Mouse (Mus musculus) mesoderm, embryonic 11.5 days (tissue): ENCODE measurements around the gene Fndc3a.
A peak's percentile ranks its signal among the peaks of the same experiment; 100 is the strongest.

ENCODE experiments used
- DNase-seq: peaks from one replicate; pipeline ENCODE4 v3.0.0-alpha.2; 2012; ENCODE audit warnings: low read depth, low spot score

Gene Fndc3a

DNA sequence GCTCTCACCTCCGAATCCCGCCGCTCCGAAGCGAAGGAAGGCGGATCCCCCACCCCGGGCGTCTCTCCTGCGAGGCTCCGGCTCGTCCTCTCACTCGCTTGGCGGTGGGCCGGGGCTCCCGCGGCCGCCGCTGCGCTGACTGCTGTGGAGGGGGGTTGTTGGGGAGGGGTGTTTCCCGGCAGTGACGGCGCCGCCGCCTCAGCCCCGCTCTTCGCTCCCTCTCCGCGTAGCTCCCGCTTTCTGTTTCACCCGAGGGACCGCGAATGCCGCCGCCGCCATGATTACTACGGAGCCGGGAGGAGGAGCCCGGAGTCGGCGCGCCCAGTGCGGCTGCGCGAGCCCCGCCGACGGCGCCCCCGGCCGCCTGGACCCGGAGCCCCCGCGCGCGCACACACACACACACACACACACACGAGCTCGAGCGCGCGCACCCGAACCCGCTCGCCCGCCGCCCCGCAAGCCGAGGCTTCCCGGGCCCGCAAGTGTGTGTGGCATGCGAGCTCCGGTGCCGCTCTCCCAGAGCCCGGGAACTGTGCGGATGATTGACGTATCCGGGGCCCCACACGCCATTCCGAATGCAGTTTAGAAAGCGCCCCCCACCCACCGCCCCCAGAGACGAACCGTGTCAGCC lies at the start of gene Fndc3a:
Gene Fndc3a (minus strand): TSS at position 294 of the 631 bp plus-strand sequence.
- peak; percentile 78 for DNase-seq

DNA sequence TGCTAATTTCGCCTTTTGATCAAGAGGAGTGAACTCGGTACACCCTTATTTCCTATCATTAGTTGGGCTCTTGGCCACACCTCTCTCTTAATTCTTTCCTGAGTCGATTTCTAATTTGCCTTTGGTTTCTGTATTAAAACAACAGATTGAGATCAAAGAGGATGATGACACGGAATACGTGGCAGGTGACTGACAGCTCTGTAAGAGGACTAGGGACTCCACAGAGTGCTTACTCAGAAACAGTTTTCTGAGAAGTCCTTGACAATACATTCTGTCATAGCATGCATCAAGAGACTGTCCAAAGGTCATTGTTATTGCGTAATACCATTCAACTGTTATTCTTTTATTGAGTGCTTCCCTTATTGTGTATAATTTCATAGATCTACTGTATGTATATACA lies 43.1 kb upstream of the Fndc3a start:
- DNase-seq, result no peak

DNA sequence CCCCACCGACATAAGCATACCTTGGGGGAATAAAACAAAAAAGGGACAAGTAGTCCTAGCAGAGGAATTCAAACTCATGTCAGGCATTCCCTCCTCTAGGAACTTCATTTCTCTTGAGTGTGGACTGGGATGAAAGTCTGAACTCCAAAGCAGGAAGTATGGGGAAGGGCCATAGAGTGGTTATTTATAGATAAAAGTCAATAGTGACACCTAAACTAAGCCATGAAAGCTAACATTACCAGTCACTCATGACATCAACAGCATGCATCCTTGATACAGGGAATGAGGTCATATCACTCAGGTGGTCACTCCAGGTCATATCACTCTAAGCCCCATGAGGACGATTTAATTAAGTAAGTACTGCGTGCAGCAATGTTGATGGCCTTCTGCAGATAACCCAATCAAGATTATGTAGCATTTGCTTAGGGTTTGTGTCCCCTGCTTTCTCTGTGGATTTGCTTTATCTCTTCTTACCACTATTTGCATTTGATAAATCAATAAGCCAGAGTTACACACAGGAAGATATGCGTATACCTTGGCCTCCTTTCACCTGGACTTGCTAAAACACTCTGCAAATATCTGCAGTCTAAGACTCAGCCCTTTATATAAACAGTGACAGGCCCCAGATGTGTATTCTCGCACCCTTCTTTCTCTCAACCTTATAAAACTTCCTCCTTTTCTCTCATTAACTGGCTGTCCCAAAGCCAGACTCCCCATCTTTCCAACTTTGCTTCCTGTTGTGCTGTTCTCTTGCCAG lies 40.8 kb upstream of the Fndc3a start:
- no peak for DNase-seq

DNA sequence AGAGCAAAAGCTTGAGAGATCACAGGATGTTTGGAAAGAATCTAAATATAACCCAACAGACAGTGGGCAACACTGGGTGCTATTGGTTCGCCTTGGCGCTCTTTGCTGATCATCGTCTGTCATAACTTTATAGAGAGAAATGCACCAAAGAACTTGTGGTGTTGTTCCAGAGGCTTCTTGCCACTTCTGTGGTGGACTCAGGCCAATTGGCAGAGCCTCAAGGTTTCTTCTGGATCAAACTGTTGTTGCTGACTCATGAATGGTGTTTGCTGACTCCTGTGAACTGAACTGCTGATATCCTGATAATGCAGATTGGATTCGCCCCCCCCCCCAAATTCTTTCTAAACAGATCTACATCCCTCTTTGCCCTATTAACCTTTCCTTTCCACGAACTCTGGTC lies 38.5 kb upstream of the Fndc3a start:
- no peak for DNase-seq

DNA sequence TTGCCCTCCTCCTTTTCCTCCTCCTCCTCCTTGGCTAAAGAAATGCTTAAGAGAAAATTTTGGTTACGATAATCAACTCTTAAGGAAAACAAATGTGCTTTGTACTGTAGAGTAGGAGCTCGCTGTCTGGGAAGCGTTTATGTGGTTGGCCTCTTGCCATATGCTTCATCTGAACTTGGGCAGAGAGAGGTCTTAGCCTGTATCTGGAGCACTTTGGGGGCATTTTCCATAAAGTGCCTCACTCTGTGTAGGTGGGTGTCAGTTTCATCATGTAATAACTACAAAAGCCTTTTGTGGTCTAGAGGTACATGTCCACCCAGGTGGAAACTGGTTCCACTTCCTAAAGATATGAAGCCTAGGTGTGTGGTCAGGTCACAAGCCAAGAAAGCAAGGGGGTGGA lies 31.9 kb upstream of the Fndc3a start:
- no peak for DNase-seq

DNA sequence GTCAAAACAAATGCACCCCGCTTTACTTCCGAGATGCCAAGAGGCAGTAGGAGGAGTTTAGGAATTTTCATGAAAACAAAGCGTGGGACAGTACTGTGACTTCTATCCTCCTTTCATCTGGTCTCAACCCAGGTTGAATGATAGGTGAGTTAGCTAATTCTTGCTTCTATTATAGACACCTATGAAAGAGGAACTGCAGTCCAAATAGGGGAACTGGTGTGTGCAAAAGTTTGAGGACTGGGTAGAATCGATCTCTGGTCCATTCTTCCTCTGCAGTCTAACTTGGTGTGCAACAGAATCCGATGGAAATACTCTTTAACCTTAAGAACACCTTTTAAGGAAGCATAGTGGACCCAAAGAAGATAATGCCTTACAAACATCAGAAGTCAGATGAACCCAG lies 30.5 kb upstream of the Fndc3a start:
- no peak for DNase-seq

DNA sequence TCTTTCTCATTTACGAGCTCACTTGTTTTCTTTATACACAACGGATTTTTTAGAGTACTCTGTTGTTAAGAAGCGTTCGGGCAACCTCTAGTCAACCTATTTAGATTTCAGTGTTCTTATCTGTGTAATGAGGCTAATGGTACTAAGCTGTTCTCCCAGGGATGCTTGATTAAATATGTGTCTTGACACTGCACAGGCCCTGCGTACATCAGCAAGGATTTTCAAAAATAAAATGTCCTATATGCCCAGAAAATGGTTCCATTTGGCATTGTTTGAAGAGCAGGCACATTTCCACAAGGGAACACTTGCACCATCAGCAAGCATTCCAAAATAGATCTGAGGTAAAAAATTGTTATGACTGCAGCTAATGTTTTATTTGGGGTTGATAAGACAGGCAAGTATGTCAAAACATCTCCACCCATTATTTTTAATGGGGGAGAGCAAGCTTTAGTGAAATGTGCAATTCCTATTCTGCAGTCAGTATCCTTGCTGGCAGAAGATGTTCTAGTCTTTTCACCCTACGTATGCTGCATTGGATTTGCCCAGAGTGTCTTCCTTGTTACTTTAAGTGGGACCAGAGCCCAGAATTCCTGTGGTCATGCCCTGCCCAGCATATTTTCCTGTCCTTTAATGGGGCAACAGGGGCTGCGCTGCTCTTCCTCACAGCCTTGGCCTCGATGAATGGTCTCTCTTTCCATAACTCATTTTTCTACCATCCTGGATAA lies 29.8 kb upstream of the Fndc3a start:
- DNase-seq, result no peak

DNA sequence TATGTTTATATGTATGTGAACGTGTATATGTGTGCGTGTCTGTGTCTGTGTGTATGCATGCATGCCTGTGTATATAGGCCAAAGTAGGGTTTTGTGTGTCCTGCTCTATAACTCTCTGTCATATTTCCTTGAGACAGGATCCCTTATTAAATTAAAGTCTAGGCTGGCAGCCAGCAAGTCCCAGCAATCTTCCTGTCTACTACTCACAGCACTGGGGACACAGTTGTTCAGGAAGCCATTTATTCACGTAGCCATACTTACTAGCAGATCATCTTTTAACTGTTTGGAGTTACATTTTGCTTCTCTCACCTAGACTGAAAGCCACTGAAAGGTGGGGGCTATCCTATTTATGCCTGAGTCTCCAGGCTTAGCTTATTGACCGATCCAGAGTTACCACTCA lies 29.0 kb upstream of the Fndc3a start:
- no peak for DNase-seq

DNA sequence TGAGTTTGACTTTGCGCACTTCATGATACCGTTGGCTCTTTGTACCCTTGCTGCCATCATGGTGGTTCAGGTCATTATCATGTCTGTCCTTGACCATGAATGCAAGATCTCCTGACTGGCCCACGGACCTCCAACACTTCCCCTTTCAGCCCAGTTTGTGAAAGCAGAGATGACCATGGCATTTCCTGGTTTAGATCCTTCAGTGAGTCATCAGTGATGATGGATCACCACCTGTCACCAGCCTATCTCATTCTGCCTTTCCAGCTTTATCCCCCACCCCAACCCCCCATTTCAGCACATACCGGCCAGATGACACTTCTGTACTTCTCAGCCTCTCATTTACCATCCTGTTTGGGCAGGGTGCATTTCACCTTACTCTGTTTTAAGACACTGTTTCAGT lies 28.4 kb upstream of the Fndc3a start:
- DNase-seq, result no peak

DNA sequence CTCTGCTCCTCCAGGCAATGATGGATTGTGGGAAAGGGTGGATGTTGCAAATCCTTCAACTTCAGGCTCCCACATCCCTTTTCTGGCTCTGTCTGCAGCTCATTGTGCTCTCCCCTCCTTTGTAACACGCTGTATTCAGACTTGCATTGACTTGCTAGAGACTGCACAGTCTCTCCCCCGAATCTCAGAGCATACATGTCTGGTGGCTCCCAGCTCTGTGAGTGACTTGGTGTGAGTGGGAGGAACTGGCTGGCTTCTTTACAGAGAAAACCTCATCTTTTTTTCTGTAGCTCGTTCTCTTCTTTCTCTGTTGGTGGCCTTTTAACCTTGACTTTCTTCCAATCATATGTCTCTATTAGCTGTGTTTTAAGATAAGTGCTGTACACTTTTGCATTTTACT lies 16.1 kb upstream of the Fndc3a start:
- DNase-seq, result no peak

DNA sequence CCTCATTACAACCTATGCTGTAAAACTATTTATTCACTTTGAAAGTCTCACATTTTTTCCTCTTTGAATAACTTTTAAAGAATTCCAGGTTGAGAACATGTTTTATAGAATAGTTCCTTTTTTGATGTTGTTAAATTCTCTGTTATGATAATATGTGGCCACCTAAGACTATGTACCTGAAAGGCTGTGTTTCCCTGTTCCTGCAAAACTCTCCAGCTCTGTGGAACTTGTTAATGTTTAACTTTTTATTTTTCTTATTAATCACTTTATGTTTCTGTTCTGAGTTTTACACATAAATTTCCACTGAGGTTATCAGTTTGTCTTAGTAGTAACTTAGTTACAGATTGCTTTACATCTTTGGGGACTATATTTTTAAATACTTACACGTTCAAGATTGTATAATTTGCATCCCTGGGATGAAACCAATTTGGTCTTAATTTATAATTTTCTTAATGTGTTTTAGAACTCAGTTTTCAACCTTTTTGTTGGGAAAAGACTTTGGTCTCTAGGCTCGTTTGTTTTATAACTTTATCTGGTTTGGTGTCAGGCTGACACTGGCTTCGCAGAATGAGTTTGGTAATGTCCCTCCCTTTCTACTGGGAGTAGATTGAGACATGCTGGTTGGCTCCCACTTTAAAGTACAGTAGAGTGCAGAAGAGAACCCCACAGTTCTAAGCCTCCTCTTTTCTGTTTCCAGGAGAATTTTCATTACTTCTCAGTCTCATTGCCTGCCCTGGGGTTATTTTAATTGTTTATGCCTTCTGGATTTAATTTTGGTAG lies 12.7 kb upstream of the Fndc3a start:
- DNase-seq, result no peak

DNA sequence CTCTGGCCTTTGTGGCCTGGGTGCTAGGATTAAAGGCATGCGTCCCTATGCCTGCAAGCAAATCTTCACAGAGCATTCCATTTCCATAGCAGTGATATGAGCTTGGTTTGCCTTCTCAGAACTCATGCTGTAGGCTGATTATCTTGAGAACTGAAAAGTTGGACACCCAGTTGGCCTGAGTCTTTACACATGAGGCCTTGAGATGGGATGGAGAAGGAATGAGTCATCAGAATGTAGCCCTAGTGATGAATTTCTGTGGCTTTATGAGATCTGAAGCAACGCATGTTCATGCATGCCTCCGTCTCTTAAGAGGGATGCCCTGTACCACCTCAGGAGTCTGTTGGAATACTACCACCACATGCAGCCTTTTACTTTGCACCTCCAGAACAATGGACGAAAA lies 6.4 kb upstream of the Fndc3a start:
- no peak for DNase-seq

DNA sequence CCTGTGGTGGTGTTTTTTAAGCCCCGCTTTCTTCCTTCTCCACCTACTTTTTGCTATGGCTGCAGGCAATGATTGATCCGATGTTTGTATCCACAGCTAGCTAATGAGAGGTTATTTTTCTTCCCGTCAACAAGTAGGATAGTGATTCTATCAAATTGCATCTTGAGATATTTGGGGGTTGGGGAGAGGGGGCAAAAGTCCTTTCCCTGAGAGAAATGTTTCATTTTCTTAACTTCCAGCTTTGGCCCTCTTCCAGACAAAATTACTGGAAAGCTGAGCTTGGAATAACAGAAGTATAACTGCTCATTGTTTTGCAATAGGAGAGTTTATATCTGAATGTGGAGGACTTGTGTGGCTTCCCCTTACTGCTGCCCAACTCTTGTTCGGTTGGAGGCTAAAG lies 1.3 kb upstream of the Fndc3a start:
- no peak for DNase-seq

DNA sequence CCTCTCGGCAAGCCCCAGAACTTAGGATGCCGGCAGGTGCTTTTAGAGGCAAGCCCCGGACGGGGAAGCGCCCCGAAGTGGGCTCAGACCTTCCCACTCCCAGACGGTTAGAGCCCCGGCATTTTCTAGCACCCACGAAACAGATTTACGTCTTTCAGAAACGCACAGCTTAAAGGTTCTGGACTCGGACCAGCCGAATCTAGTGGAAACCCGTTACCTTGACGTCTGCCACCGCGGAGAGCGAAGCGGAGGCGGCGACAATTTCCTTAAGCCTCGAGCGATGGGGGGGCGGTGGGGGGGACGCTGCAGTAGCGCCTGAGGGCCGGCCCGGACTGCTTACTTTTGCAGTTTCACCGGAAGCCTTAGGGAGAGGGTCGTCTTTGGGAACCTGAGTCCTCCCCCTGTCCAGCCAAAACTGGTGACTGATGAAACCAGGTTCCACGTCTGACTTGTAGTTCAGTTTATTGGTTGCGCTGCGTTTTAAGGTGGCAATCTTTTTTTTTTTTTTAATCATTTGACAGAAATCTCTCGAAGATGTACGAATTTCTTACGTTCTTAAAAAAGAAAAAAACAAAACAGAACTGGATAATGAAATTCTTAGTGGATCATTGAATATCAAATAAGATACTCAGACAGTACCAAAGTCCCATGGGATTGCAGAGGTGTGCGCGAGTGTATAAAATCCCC lies 681 bp upstream of the Fndc3a start:
- DNase-seq, result peak; percentile 64

DNA sequence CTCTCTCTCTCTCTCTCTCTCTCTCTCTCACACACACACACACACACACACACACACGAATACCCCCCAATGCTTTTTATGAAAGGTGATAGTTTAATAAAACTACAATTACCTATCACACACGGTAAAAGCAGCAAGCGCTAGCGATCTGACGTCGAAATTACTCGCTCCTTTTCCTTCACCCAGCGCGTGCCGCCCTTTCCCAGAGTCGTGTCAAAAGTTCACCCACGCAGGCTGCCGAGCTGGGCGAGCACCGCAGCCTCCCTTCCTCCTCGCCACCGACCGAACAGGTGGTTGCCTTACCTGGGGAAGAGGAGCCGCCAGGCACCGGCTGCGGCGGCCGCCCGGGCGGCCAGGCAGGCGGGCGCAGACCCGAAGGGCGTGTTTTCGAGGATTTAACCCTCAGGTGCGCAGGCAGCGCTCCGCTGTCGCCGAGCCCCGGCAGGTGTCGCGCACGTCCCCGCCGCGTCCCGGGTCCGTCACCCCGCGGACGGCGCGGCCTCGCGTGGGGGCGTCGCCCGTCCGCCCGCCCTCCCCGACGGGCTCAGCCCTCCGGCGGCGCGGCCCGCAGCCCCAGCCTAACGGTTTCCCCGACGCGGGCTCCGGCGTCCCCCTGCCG lies 603 bp downstream of the Fndc3a start:
- peak; percentile 26 for DNase-seq

DNA sequence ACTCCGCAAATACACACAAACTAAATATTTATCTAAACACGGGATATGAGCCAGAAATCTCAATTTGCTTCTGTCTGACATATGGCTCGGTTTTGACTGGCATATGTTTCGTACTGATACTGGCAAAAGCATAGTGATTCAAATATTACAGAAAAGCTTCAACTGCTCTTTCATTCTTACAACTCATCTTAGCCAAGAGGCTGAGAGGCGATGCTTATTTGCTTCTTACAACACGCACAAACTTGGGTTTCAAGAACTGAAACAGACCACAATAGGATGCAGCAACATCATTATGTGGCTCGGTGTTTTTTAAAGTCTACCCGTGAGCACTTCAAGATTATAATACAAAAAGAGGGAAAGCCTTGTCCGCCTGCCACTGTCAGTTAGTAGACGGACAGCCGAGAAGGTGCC lies 1.2 kb downstream of the Fndc3a start:
- no peak for DNase-seq

DNA sequence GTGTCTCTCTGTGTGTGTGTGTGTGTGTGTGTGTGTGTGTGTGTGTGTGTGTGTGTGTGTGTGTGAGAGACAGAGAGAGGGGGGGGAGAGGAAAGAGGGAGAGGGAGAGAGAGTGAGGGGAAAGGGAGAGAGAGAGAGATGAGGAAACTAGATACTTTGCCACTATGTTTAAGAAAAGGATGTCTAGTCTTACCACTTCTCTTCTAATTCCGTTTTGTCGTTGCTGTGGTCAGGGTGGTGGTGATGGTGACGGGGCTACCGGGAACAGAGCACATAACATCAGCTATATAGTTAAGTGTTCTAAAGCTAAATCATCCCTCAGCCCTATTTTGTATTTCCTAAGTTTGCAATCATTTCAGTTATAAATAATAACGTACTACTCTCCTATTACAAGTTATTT lies 9.7 kb downstream of the Fndc3a start:
- no peak for DNase-seq

DNA sequence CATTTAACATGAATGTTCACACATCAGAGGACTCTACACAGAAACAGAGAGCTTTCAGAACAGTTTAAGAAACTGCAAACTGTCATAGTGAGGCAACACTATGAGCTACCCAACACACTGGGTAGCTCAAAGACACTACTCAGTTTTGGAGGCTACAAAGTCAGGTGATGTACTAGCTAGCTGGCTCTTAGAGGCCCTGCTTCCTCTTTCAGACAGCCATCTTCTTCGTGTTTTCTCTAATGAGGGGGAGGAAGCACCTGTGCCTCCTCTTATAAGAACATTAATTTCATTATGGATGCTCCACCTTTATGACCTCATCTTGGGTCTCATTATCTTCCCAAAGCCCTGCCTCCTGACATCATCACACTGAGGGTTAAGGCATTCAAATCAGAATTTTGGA lies 18.4 kb downstream of the Fndc3a start:
- DNase-seq, result no peak

DNA sequence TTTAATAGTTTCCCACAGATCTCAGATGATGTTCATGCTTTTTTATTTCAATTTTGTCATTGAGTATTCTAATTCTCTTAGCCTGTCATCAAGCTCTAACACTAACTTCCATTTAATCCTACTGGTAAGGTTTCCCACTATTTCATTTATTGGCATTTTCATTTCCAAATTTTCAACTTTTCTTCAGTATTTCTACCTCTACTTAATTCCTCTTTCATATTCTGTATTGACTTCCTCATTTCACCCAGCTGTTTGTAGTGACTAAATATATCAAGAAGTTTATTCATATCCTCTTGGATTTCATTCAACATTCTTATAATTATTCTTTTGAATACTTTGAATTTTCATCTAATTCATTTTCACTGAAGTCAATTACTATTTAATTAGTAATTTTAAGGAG lies 20.3 kb downstream of the Fndc3a start:
- DNase-seq, result no peak

DNA sequence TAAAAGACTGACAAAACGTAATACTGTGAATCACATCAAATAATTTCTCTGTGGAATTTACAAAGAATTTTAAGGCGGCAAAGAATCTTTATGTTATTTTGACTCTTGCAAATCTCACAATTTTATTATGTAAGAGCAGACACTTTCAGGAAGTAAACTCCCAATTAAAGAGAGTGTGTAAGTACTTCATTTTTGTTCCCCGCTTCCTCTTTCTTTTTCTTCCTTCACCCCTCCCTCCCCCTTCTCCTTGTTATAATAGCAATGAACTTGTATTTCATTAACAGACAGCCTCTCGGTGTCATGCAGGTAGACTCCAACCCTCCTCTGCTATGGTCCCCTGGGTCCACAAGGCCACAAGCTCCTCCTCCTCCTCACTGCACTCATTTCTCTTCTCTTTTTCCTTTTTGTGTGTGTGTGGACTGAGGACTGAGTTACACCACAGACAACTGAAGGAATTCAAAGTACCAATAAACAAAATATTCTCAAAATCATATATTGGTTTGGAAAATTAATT lies 24.9 kb downstream of the Fndc3a start:
- DNase-seq, result no peak

DNA sequence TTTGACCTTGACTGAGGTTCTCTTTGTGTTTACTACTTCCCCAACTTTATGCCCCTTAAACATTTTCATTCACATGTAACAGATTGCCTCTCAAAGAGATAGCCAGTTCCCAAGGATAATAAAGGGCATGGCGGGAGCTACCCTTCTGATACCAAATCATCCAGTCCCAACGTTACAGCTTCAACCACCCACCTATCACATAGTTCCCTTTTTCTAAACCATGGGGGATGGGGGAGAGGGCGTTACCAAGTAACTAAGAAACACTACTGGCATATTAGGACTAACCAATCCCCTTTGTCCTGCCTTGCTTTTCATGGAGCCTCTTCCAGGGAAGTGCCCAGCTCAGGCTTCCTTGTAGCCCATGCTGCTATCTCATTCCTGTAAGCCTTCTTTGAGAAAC lies 32.6 kb downstream of the Fndc3a start:
- DNase-seq, result no peak
